Mouse (Mus musculus): Measurements from ENCODE around the gene Olfr713.

Gene Olfr713

GRCm38 (mm10) chr7:107030874-107031273 lies at the start of gene Olfr713:
Gene Olfr713, plus strand, starts transcription at chr7:107031174.
- DNase-seq (ENCODE audit: low spot score in 2 of 2) = no peak

GRCm38 (mm10) chr7:106985236-106985635 lies 45.7 kb upstream of the Olfr713 start:
- DNase-seq (ENCODE audit: low spot score in 2 of 2) = no peak

- no peak for DNase-seq (ENCODE audit: low spot score in 2 of 2)
Observed at GRCm38 (mm10) chr7:107000798-107001197, 30.2 kb upstream of the Olfr713 start.

DNA sequence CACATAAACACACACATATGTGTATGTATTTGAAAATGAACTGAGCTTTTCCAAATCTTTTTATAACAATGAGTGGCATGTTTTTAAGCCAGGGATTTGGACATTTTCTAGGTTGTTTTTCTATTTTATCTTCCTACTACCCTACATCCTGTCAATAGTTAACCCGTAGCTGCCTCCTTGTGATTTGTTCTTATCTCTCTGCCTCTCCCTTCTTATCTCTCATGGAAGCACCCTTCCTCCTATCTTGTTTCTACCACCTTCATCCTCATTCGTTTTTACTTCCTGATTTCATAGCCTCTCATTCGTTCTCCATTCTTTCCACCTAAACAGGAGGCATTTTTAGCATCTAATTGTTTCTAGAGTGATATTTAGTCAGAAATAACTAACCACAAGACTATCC lies 26.8 kb upstream of the Olfr713 start:
- DNase-seq (ENCODE audit: low spot score in 2 of 2) = no peak

DNA sequence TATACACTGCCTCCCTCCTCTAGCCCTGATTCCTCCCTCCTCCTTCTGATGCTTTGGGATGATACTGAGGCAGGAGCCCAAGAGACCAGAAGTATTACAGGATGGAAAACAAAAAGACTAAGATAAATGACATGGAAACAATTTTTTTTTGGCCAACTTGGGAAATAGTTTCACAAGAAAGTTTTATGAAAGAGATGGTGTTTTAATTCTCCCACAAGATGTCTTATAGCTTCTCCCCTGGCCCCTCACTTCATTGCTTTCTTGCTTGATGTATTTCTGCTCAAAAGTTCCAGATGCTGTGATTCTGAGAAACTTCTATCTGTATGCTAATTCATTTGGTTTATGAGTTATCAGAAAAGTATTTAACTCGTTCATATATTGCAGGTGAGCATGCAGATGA lies 25.0 kb upstream of the Olfr713 start, which contains the start of gene Olfr2:
Olfr2 (minus strand) TSS at position 101 of the 400 bp plus-strand sequence.
- DNase-seq (ENCODE audit: low spot score in 2 of 2) = no peak

GRCm38 (mm10) chr7:107039934-107040563 lies 9.1 kb downstream of the Olfr713 start:
- no peak for DNase-seq (ENCODE audit: low spot score in 2 of 2)

- DNase-seq (ENCODE audit: low spot score in 2 of 2) = no peak
Observed at GRCm38 (mm10) chr7:107043136-107043535, 12.2 kb downstream of the Olfr713 start.

- no peak for DNase-seq (ENCODE audit: low spot score in 2 of 2)
Observed at GRCm38 (mm10) chr7:107044407-107044806, 13.4 kb downstream of the Olfr713 start.

GRCm38 (mm10) chr7:107045833-107046232 lies 14.9 kb downstream of the Olfr713 start:
- DNase-seq (ENCODE audit: low spot score in 2 of 2) = no peak

DNA sequence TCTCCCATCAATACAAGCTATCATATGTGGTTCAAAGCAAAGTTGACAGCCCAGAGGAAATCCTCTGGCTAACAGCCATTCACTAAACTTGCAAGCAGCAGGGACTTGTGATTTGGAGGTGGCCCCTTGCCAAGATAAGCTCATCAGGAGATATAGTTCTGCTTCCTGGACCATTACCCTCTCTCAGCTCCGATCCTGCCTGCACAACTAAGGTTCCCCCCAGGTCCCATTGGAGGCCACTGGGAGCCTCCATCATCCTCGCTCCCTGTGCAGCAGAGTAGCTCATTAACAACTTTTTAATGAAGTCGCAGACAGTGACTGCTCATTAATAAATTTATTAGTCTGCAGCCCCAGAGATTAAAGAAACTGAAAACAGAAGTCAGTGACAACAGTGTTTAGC lies 16.6 kb downstream of the Olfr713 start:
- no peak for DNase-seq (ENCODE audit: low spot score in 2 of 2)

DNA sequence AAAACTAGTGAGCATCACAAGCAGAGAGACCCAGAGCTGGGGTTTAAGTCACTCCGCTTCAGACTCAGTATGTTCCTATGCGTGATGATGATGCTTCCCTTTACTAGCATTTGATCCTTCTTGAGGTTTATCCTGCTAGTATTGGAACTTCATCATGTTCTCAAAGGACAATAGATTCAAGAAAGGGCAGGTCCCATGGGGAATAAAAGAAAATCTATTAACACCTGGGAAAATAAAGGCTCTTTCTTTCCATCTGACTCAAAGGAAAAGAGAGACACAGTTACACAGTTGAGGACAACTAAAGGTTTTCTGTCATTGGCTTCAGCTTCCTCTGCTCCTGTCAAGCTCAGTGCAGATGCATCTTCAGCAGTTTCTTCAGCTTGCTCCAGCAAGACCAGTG lies 39.7 kb downstream of the Olfr713 start, which contains the start of gene Olfr714:
Olfr714 (plus strand) TSS at position 301 of the 400 bp plus-strand sequence.
- DNase-seq (ENCODE audit: low spot score in 2 of 2) = no peak
